Mouse (Mus musculus) hindbrain, embryonic 16.5 days (tissue): Measurements from ENCODE around the gene Mrm2. TPM values are rescaled to one million over a fixed set of nuclear protein-coding genes. Genes with fewer than 3 reads are reported as not detected.

ENCODE experiments used
- ATAC-seq: fragments of 200-750 bp; cut with Nextera tagmentation; 2 replicates; pipeline ENCODE4 v1.8.0; 2017; ENCODE audit warnings: moderate TSS enrichment, moderate library complexity
- H3K27ac ChIP-seq: fragments of 300-500 bp; sonication (generic); 2 replicates; pipeline ENCODE4 v1.5.1; 2014; ENCODE audit warnings: low read depth, mild to moderate bottlenecking, control low read depth, low read length, moderate library complexity
- H3K27me3 ChIP-seq: fragments of 300-500 bp; sonication (generic); replicated peaks from 2 replicates; pipeline ENCODE4 v1.6.1; 2014; ENCODE audit warnings: low read length; ENCODE audit not compliant: control insufficient read depth, insufficient read depth
- H3K36me3 ChIP-seq: fragments of 300-500 bp; sonication (generic); 2 replicates; pipeline ENCODE4 v1.6.1; 2014; ENCODE audit warnings: mild to moderate bottlenecking, low read length, moderate library complexity, mixed read lengths; ENCODE audit not compliant: control insufficient read depth, insufficient read depth
- H3K4me1 ChIP-seq: fragments of 300-500 bp; sonication (generic); 2 replicates; pipeline ENCODE4 v1.6.1; 2014; ENCODE audit warnings: low read depth, low read length; ENCODE audit not compliant: control insufficient read depth, insufficient read depth
- H3K4me2 ChIP-seq: fragments of 300-500 bp; sonication (generic); 2 replicates; pipeline ENCODE4 v1.6.1; 2014; ENCODE audit warnings: mild to moderate bottlenecking, low read length, control low read depth, moderate library complexity
- H3K4me3 ChIP-seq: fragments of 300-500 bp; sonication (generic); 2 replicates; pipeline ENCODE4 v1.5.1; 2014; ENCODE audit warnings: mild to moderate bottlenecking, low read length, control low read depth, moderate library complexity
- H3K9ac ChIP-seq: fragments of 300-500 bp; sonication (generic); 2 replicates; pipeline ENCODE4 v1.6.1; 2014; ENCODE audit warnings: low read depth, mild to moderate bottlenecking, control low read depth, low read length, moderate library complexity
- H3K9me3 ChIP-seq: fragments of 300-500 bp; sonication (generic); 2 replicates; pipeline ENCODE4 v1.6.1; 2014; ENCODE audit warnings: mild to moderate bottlenecking, low read length, moderate library complexity; ENCODE audit not compliant: control insufficient read depth
- WGBS: fragments of 180-500 bp; shearing (Covaris S2); extraction: QIAGEN DNeasy Blood & Tissue Kit; methylation state at CpG from one replicate; pipeline ENCODE4 v1.1.7; 2014; 5-methylcytosine and 5-hydroxymethylcytosine counted together
- polyA plus RNA-seq: library from polyadenylated mRNA; unstranded; fragments of >200 nt; fragmentation: Nextera tagmentation; extraction: Ambion mirVana; gene quantifications from 2 replicates; pipeline ENCODE4 v1.2.1, GENCODE M21; 2015

The Mrm2 gene
- polyA plus RNA-seq, result 22.5 and 23.3 TPM in 2 replicates

DNA sequence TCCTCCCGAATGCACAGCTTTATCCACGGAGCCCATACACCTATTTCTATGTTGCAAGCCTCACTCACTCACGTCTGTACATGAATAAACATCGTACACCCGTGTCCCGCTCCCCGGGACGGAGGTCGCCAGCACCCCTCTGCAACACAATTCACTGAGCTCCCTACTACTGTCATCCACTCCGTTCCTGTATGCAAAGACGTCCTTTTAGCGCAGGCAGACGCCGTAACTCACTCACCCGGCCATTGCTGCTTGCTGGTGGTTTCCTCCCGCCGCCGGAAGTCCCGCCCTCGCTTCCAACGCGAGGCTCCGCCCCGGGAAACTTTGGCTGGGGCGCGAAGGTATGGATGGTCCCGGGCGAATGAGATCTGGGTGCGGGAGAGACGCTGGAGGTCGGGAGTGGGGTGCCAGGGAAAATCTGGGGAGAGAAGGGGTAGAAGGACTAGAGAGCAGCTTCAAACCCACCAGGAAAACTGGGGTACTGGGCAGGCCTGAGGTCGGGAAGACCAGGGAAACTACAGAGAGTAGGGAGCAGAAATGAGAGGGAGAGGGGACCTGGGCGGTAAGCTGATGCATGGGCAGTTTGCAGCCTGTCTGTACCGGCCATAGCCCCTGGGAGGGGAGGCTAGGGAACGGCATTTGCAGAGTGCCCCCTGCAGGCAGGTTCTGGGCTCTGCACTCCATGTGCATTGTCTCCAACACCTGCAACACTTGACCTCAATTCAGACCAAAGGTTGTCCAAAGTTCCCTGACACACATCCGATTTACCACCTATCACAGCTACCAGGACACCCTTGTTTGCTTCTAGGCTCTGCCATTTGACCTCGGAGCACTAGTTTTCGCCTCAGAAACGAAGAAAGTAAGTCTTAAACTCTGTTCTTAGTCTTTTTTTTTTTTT is at the start of gene Mrm2:
Mrm2 (minus strand) TSS at position 284 of the 898 bp plus-strand sequence.
- Histone ChIP-seq H3K9me3 (no peaks in the 10 kb centered on the region), H3K36me3 (peaks cover 10% of the 10 kb centered on the region), H3K4me2 (peak within 1 kb of the TSS; percentile 96), H3K4me1 (peaks cover 18% of the 10 kb centered on the region), H3K27ac (peak within 1 kb of the TSS; percentile 78), H3K27me3 (no peaks in the 10 kb centered on the region), H3K9ac (peak within 1 kb of the TSS; percentile 75), H3K4me3 (peak within 1 kb of the TSS; percentile 61)
- peak; percentile 82 for ATAC-seq
- WGBS, result 1% methylated on average over 39 of the region's 39 CpGs

DNA sequence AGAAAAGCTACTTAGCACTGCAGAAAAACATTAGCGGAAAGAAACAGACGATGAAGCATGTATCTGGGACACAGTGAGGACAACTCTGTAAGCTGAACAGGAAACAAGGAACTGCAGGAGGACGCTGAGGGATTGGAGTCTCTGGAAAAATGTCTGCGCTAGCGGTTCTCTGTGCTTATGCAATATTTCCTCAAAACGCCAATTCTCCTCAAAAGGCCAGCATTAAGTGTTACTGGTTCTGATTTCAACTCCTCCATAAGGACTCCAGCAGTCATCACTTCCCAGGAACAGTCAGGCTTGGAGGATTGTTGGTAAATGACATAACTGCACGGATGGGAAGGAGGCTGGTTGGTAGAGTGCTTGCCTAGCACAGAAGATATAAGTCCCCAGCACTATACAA is 49.5 kb upstream of the Mrm2 start:
- Histone ChIP-seq H3K4me3 (no peak overlapping the region), H3K4me1 (peaks cover 3% of the 10 kb centered on the region; the same call in 1 of the 2 replicates), H3K4me2 (no peak overlapping the region), H3K27ac (no peak overlapping the region), H3K36me3 (no peaks in the 10 kb centered on the region), H3K27me3 (no peaks in the 10 kb centered on the region), H3K9ac (no peak overlapping the region), H3K9me3 (no peaks in the 10 kb centered on the region)
- WGBS, result 94% methylated on average over 7 of the region's 7 CpGs
- no peak for ATAC-seq

DNA sequence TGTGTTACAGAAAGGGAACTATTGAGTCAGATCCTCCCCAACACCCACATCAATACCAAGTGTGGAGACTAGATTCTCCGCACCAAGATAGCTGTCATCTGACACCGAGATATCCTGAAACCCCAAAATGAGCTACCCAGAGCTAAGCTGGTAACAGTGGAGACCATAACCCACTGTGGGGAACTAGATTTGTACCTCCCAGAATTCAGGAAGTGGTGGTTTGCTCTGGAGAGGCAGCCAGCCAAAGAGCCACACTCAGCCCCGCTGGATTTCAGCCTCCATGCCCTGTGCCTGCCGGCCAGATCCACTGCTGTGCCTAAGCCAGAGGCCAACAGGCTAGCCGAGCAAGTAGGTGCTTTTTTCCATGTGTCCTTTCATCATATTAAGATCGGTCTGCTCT is 47.6 kb upstream of the Mrm2 start:
- no peak overlapping the region for H3K27ac ChIP-seq
- ATAC-seq, result no peak
- H3K4me2 ChIP-seq, result no peak overlapping the region
- no peak overlapping the region for H3K9ac ChIP-seq
- WGBS, result 81% methylated on average over 6 of the region's 6 CpGs
- no peaks in the 10 kb centered on the region for H3K9me3 ChIP-seq
- peaks cover 3% of the 10 kb centered on the region; the same call in 1 of the 2 replicates for H3K4me1 ChIP-seq
- no peaks in the 10 kb centered on the region for H3K36me3 ChIP-seq
- no peaks in the 10 kb centered on the region for H3K27me3 ChIP-seq
- H3K4me3 ChIP-seq, result no peak overlapping the region

DNA sequence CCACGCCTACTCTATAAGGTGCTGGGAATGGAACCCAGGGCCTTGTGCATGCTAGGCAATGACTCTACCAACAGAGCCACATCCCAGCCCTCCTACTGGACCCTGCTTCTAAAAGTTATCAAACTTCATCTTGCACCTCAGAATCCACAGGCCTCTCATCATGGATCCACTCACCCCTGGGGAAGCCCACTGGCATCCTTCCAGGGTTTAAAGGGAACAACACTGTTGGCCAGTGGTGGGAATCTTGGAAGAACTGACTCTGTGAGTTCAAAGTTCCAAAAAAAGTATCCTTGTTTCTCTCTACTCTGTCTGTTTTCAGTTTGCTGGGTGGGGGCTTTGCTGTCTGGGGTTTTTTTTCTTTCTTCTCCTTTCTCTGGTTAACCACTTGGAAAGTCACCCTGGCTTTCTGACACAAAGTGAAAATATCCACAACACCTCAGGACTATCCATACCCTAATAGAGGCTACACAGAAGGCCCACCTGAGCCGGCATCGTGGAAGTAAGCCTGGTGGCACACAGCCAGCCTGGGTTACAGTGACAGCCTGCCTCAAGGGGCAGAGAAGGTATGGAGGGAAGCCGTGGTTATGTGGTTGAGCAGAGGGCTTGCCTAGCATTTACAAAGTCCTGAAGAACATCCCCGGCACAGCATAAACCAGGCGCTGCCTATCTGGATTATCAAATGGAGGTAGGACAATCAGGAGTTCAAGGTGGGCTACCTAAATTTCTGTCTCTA is 46.6 kb upstream of the Mrm2 start:
- H3K27me3 ChIP-seq, result no peaks in the 10 kb centered on the region
- no peak overlapping the region for H3K4me3 ChIP-seq
- 89% methylated on average over 6 of the region's 6 CpGs for WGBS
- no peaks in the 10 kb centered on the region for H3K36me3 ChIP-seq
- no peaks in the 10 kb centered on the region for H3K9me3 ChIP-seq
- H3K9ac ChIP-seq, result no peak overlapping the region
- H3K4me1 ChIP-seq, result no peaks in the 10 kb centered on the region; the same call in 1 of the 2 replicates
- no peak overlapping the region for H3K27ac ChIP-seq
- ATAC-seq, result no peak
- no peak overlapping the region for H3K4me2 ChIP-seq

DNA sequence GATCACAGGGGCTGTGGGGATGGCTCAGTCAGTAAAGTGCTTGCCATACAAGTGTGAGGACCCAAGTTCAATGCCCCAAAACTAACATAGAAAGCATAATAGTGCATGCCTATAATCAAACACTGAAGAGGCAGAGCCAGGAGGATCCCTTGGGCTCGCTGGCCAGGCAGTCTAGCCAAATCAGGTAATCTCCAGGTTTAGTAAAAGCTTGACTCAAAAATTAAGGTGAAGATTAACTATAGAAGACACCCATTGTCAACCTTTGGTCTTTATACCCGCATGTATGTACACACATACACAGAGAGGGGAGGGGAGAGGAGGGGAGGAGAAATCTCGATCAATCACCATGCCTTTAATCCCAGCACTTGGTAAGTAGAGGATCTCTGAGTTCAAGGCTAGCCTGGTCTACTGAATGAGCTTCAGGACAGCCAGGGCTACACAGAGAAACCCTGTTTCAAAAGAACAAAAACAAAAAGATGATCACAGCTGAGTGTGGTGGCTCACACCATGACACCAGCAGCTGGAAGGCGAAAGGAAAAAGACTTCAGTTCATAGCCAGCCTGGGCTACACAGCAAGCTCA is 43.6 kb upstream of the Mrm2 start:
- ATAC-seq, result no peak
- H3K9ac ChIP-seq, result no peak overlapping the region
- no peaks in the 10 kb centered on the region; the same call in 1 of the 2 replicates for H3K4me1 ChIP-seq
- WGBS, result 93% methylated on average over 4 of the region's 4 CpGs
- H3K27ac ChIP-seq, result no peak overlapping the region
- H3K36me3 ChIP-seq, result no peaks in the 10 kb centered on the region
- H3K4me3 ChIP-seq, result no peak overlapping the region
- no peak overlapping the region for H3K4me2 ChIP-seq
- H3K9me3 ChIP-seq, result no peaks in the 10 kb centered on the region
- H3K27me3 ChIP-seq, result no peaks in the 10 kb centered on the region

DNA sequence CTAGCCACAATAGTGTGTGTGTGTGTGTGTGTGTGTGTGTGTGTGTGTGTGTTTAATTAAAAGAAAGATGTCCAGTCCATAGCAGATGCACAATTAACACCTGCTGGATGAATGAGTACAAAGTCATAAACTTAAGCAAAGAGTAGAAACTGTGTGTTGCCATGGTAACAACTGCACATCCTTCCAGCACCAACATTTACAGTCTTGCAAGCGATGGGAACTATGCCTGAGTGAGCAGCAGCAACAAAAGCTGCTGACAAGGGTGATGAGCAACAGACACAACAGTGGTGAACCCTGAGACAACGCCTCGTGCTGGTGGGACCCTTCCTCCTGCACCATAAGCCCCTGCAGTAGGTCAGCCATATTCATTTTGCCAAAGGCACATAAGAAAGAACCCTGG is 42.5 kb upstream of the Mrm2 start:
- H3K4me2 ChIP-seq, result no peak overlapping the region
- no peak overlapping the region for H3K4me3 ChIP-seq
- H3K27me3 ChIP-seq, result no peaks in the 10 kb centered on the region
- 0 out of 2 replicates have a peak overlapping the region, but pooled peaks have one; percentile 15 for H3K9ac ChIP-seq
- ATAC-seq, result peak; percentile 37; the same call in 1 of the 2 replicates
- H3K36me3 ChIP-seq, result no peaks in the 10 kb centered on the region
- H3K9me3 ChIP-seq, result no peaks in the 10 kb centered on the region
- peak overlapping the region; percentile 24 for H3K27ac ChIP-seq
- 25% methylated on average over 3 of the region's 3 CpGs for WGBS
- H3K4me1 ChIP-seq, result no peaks in the 10 kb centered on the region; the same call in 1 of the 2 replicates

DNA sequence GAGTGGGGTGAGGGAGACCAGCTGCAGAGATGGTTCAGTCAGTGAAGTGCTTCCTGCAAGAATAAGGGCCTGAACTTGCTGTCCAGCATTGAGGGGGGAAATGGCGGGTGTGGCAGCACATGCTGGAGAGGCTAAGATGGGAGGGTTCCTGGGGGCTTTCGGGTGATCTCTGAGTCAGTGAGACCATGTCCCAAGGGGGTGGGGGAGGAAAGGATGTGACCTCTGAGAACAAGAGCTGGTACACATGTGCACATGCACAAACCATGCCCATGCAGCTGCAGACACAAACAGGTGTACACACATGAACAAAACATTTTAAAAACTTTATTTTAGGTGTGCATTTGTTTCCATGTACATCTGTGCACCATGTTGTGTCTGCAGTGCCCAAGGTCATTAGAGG is 42.0 kb upstream of the Mrm2 start:
- H3K4me3 ChIP-seq, result no peak overlapping the region
- no peaks in the 10 kb centered on the region for H3K27me3 ChIP-seq
- no peaks in the 10 kb centered on the region for H3K36me3 ChIP-seq
- H3K9me3 ChIP-seq, result no peaks in the 10 kb centered on the region
- H3K4me1 ChIP-seq, result no peaks in the 10 kb centered on the region; the same call in 1 of the 2 replicates
- WGBS, result 83% methylated on average over 2 of the region's 2 CpGs
- no peak overlapping the region for H3K27ac ChIP-seq
- H3K9ac ChIP-seq, result no peak overlapping the region
- no peak for ATAC-seq
- no peak overlapping the region for H3K4me2 ChIP-seq

DNA sequence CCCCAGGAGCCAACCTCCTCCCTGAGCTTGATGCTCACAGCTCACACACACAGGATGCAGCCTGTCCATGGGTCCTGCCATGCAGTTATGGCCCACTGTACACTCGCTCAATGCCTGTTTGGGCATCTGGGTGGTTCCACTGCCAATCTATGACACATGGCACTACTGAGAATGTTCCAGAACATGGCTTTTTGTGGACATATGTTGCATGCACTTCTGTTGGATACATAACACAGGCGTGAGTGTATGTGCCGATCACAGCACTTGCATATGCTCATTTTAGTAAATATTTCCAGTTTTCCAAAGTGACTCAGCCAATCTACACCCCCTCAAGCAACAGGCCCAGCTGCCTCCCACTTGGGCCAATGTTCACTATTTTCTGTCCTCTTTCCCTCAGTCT is 40.0 kb upstream of the Mrm2 start:
- Histone ChIP-seq H3K4me1 (no peaks in the 10 kb centered on the region; the same call in 1 of the 2 replicates), H3K4me2 (no peak overlapping the region), H3K27ac (no peak overlapping the region), H3K27me3 (no peaks in the 10 kb centered on the region), H3K36me3 (no peaks in the 10 kb centered on the region), H3K9me3 (no peaks in the 10 kb centered on the region), H3K9ac (no peak overlapping the region), H3K4me3 (no peak overlapping the region)
- 93% methylated on average over 3 of the region's 3 CpGs for WGBS
- ATAC-seq, result no peak
